Mouse (Mus musculus) midbrain, postnatal 0 days (tissue): ENCODE data around the gene Wfikkn1. TPM values are rescaled to one million over a fixed set of nuclear protein-coding genes. Genes with fewer than 3 reads are reported as not detected.

Source experiments
- ATAC-seq: fragments of 200-750 bp; cut with Nextera tagmentation; 2 replicates; pipeline ENCODE4 v1.8.0; 2017; ENCODE audit warnings: moderate number of reproducible peaks, mild to moderate bottlenecking, moderate TSS enrichment, moderate library complexity; ENCODE audit not compliant: low FRiP score
- DNase-seq: peaks from one replicate; pipeline ENCODE4 v3.0.0-alpha.2; 2015; ENCODE audit warnings: low spot score
- H3K27ac ChIP-seq: fragments of 300-500 bp; sonication (generic); 2 replicates; pipeline ENCODE4 v1.5.1; 2014; ENCODE audit warnings: low read depth, mild to moderate bottlenecking, low read length, mixed read lengths
- H3K27me3 ChIP-seq: fragments of 300-500 bp; sonication (generic); 2 replicates; pipeline ENCODE4 v1.6.1; 2014; ENCODE audit warnings: low read length, control low read depth, mixed read lengths; ENCODE audit not compliant: insufficient read depth
- H3K36me3 ChIP-seq: fragments of 300-500 bp; sonication (generic); 2 replicates; pipeline ENCODE4 v1.6.1; 2014; ENCODE audit warnings: low read length, control low read depth, mixed read lengths; ENCODE audit not compliant: insufficient read depth
- H3K4me1 ChIP-seq: fragments of 300-500 bp; sonication (generic); 2 replicates; pipeline ENCODE4 v1.6.1; 2014; ENCODE audit warnings: mild to moderate bottlenecking, control low read depth, antibody characterized with exemption, low read length, mixed read lengths; ENCODE audit not compliant: insufficient read depth
- H3K4me2 ChIP-seq: fragments of 300-500 bp; sonication (generic); 2 replicates; pipeline ENCODE4 v1.6.1; 2014; ENCODE audit warnings: low read depth, mild to moderate bottlenecking, low read length, mixed read lengths; ENCODE audit not compliant: poor library complexity, severe bottlenecking
- H3K4me3 ChIP-seq: fragments of 300-500 bp; sonication (generic); 2 replicates; pipeline ENCODE4 v1.5.1; 2014; ENCODE audit warnings: low read depth, mild to moderate bottlenecking, low read length, moderate library complexity
- H3K9ac ChIP-seq: fragments of 300-500 bp; sonication (generic); replicated peaks from 2 replicates; pipeline ENCODE4 v1.6.1; 2014; ENCODE audit warnings: mild to moderate bottlenecking, low read length, moderate library complexity, mixed read lengths; ENCODE audit not compliant: poor library complexity, severe bottlenecking
- H3K9me3 ChIP-seq: fragments of 300-500 bp; sonication (generic); 2 replicates; pipeline ENCODE4 v1.6.1; 2016; ENCODE audit warnings: low read length, control low read depth
- CTCF ChIP-seq: IDR thresholded peaks from 2 replicates; pipeline ENCODE4 v1.5.1; 2016; ENCODE audit warnings: antibody characterized with exemption, mild to moderate bottlenecking
- WGBS: fragments of 180-500 bp; shearing (Covaris S2); extraction: QIAGEN DNeasy Blood & Tissue Kit; methylation state at CpG from one replicate; pipeline ENCODE4 v1.1.7; 2014; 5-methylcytosine and 5-hydroxymethylcytosine counted together
- polyA plus RNA-seq: library from polyadenylated mRNA; unstranded; fragments of >200 nt; fragmentation: Nextera tagmentation; extraction: Ambion mirVana; gene quantifications from 2 replicates; pipeline ENCODE4 v1.2.1, GENCODE M21; 2015
- total RNA-seq: library from RNA; depleted of rRNA; stranded (reverse); fragments of >200 nt; gene quantifications from 2 replicates; pipeline ENCODE4 v1.2.3, GENCODE M21; 2014

Gene Wfikkn1
- total and polyA plus RNA-seq, 2 experiments from 2014 or later: 0.42 to 0.77 TPM

DNA sequence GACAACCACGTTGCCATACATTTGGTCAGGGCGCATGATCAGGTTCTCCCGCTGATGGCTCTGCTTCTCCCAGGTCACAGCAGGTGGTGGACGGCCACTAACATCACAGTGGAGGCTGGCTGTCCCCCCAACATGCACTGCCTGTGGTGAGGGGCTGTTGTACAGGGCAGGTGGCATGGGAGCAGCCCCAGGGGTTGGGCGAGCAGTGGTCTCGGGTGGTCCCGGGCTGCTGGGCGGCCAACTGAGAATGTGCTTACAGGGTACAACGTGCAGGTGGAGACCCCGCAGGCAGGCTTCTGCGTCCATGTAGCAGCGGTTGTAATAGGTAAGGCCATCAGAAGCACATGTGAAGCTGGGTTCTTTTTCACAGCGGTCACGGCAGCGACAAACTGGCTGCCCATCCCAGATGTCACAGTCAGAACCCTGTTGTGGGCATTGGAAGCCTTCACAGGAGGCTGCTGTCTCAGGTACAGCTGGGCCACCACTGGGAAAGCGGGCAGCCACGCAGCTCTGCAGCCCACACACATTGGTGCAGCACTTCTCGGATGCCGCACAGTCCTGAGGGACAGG is 2.0 kb downstream of the Wfikkn1 start:
- WGBS: 86% methylated on average over 19 of the region's 19 CpGs
- H3K4me3 ChIP-seq: no peak overlapping the region
- ATAC-seq: no peak
- H3K4me2 ChIP-seq: no peak overlapping the region
- no peak for TF ChIP-seq CTCF
- no peaks in the 10 kb centered on the region for H3K9me3 ChIP-seq
- DNase-seq: no peak
- H3K9ac ChIP-seq: no peak overlapping the region
- H3K27me3 ChIP-seq: no peaks in the 10 kb centered on the region
- peaks cover 31% of the 10 kb centered on the region for H3K36me3 ChIP-seq
- H3K4me1 ChIP-seq: peaks cover 19% of the 10 kb centered on the region
- no peak overlapping the region for H3K27ac ChIP-seq

DNA sequence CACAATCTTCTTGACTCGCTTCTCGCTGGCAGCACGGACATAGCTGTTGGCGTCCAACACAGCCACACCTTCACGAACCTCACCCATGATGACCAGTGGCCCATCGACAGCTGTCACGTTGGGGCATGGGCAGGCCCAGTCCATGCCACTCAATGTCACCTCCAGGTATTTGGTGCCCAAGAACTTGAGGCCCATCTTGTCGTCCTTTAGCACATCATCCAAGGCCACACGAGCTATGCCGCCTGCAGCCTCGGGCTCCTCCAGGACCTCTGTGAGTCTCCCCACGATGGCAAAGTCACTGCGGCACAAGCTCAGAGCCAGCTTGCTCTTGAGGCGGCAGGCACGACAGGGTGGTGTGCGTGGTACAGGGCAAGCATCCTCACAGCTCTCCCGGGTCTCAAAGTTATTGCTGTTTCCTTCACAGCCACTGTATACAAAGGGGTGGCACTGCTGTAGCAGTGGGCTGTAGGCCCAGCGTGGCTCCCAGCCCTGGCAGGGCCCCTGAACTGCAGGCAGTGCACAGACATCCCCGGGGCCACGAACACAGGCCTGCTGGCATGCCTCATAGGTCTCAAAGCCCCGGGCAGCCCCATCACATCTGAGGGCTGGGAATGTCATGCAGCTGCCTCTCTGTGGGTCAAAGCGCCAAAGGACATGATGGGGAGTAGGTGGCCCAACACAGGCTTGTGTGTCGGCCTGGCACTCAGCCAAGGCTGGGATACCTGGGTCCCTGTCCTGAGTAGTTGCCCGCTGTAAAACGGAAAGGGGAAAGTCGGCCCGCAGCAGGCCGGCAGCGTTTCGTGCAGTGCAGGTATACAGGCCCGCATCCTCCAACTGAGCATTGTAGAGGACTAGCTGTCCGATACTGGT is 2.7 kb downstream of the Wfikkn1 start:
- H3K27me3 ChIP-seq: no peaks in the 10 kb centered on the region
- H3K4me3 ChIP-seq: no peak overlapping the region
- 91% methylated on average over 31 of the region's 32 CpGs for WGBS
- H3K9me3 ChIP-seq: no peaks in the 10 kb centered on the region
- DNase-seq (no peak), ATAC-seq (no peak)
- peaks cover 19% of the 10 kb centered on the region for H3K4me1 ChIP-seq
- no peak overlapping the region for H3K27ac ChIP-seq
- TF ChIP-seq CTCF: no peak
- H3K9ac ChIP-seq: no peak overlapping the region
- peaks cover 24% of the 10 kb centered on the region; the same call in 1 of the 2 replicates for H3K36me3 ChIP-seq
- no peak overlapping the region for H3K4me2 ChIP-seq

DNA sequence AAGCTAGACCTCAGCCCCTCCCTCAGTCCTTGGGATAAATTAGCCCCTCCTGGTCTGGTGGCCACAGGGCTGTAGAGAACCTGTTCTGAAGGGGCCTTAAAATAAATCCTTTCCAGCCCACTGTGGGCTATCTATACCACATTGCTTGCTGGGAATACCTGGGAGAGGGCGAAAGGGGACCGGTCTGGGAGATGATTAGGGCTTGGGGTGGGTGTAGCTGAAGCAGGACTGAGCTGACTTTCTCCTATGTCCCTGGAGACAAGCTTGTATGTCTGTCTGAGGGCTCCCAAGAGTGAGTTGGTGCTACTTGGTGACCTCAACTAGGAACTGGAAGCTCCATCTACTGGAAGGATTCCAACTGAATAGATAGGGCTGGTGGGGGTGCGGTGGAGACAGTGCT is 3.6 kb downstream of the Wfikkn1 start:
- Histone ChIP-seq H3K27me3 (no peaks in the 10 kb centered on the region), H3K4me1 (peaks cover 19% of the 10 kb centered on the region), H3K9ac (no peak overlapping the region), H3K4me3 (no peak overlapping the region), H3K36me3 (peaks cover 19% of the 10 kb centered on the region; the same call in 1 of the 2 replicates), H3K27ac (no peak overlapping the region), H3K9me3 (no peaks in the 10 kb centered on the region), H3K4me2 (0 out of 2 replicates have a peak overlapping the region, but pooled peaks have one; percentile 2)
- no peak for TF ChIP-seq CTCF
- ATAC-seq (no peak), DNase-seq (no peak)
- whole genome bisulfite sequencing: 98% methylated on average over 3 of the region's 3 CpGs

DNA sequence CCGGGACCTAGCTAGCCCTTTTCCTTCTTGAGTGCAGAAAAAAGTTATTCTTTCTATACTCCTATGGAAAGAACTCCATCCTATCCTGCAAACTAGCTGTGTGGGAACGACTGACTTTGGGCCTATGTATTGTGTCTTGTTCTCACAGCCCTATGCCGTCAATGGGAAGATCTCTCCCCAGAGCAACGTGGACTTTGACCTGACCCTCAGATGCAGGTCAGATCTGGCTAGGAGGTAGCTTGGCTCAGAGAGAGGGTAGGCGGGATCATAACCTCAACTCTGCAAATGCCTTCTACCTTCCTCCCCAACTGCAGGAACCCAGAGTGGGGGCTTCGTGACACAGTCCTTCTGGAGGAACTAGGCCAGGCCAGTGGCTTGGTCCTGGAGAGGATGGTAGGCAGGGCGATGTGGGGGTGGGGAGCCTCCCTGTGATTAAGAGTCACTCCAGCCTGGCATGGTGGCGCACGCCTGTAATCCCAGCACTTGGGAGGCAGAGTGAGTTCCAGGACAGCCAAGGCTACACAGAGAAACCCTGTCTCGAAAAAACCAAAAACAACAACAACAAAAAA is 4.2 kb downstream of the Wfikkn1 start:
- Histone ChIP-seq H3K9ac (peak overlapping the region; percentile 89), H3K9me3 (no peaks in the 10 kb centered on the region), H3K27ac (peak overlapping the region; percentile 98), H3K4me2 (peak overlapping the region; percentile 85), H3K4me1 (peaks cover 19% of the 10 kb centered on the region), H3K4me3 (peak overlapping the region; percentile 76), H3K27me3 (no peaks in the 10 kb centered on the region), H3K36me3 (peaks cover 16% of the 10 kb centered on the region; the same call in 1 of the 2 replicates)
- ATAC-seq (no peak), DNase-seq (no peak)
- TF ChIP-seq CTCF: no peak
- 62% methylated on average over 10 of the region's 10 CpGs for WGBS

DNA sequence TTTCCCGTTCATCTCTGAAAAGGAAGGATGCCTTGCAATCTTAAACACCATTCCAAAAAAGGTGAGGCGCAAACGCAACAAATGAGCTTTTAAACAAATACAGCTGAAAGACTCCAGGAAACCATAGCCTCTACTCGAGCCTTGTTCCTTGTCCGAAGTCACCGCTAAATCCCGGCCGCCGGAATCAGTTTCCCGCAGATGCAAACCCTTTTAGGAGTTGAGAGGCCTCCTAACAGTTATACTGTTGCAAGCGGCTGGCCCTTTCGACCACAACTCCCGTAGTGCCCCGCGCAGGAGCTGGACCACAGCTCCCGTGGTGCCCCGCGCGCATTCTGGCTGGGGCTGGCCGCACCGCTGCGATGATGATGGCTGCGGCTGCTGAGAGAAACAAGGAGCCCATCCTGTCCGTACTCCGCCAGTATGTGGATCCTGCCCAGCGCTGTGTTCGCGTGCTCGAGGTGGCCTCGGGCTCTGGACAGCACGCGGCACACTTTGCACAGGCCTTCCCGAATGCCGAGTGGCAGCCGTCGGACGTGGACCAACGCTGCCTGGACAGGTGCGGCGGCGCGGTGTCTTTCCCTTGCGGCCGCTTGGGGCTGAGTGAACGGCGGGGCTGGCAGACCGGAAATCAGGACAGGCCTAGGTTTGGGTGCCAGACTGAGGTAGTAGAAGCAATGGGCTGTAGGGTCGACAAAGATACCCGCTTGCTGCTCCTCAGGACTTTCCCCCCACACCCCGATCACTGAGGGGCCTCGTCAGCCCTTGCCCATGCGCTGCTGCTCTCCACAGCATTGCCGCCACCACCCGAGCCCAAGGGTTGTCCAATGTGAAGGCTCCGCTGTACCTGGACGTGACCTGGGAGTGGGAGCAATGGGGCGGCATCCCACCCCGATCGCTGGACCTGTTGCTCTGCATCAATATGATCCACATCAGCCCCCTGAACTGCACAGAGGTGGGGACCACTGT is 5.2 kb downstream of the Wfikkn1 start:
- ATAC-seq (peak; percentile 89), DNase-seq (peak; percentile 92)
- peak; percentile 39; the same call in 1 of the 2 replicates for TF ChIP-seq CTCF
- peaks cover 16% of the 10 kb centered on the region; the same call in 1 of the 2 replicates for H3K36me3 ChIP-seq
- H3K9ac ChIP-seq: peak overlapping the region; percentile 89
- no peaks in the 10 kb centered on the region for H3K27me3 ChIP-seq
- under 1% methylated on average over 58 of the region's 59 CpGs for WGBS
- peaks cover 16% of the 10 kb centered on the region; the same call in 1 of the 2 replicates for H3K4me1 ChIP-seq
- H3K27ac ChIP-seq: peak overlapping the region; percentile 98
- H3K4me2 ChIP-seq: peak overlapping the region; percentile 85
- peak overlapping the region; percentile 76 for H3K4me3 ChIP-seq
- H3K9me3 ChIP-seq: no peaks in the 10 kb centered on the region
